Mouse (Mus musculus) ovary, postnatal 10 days (tissue): ENCODE results near the gene Tbc1d8.

ENCODE experiments used
- DNase-seq: peaks from one replicate; pipeline ENCODE4 v3.0.0; 2022; ENCODE audit warnings: low spot score

The Tbc1d8 gene

DNA sequence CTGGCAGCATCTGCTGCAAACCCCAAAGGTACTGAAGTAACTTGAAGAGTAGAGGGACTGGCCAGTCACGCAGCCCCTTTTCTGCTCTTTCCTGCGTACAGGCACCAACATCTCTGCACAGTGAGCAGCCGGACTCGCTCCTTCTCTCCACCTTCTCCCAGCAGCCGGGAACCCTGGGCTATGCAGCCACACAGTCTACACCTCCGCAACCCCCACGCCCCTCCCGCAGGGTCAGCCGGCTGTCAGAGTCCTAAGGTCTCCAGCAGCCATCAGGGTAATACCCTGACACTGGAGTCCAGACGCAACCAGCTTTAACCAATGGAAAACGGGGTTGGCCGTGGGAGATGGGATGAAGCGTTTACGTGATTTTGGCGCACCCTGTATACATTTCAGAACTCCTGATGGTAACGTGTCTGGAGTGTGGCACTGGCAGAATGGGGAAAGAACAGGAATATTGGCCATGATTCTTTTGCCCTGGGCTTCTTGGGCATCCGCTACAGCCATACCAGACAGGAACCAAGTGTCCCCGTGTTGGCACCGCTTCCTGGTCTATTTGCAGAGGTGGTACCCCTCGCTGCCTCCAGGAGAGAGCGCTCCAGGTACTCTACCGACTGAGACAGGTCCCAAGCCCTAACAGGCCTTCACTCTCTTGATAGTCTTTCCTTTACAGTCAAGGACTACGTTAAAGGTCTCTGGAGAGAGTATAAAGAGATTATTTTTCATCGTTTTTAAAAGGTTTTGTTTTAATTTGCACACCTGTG lies 116.6 kb downstream of the Tbc1d8 start:
- DNase-seq = no peak

DNA sequence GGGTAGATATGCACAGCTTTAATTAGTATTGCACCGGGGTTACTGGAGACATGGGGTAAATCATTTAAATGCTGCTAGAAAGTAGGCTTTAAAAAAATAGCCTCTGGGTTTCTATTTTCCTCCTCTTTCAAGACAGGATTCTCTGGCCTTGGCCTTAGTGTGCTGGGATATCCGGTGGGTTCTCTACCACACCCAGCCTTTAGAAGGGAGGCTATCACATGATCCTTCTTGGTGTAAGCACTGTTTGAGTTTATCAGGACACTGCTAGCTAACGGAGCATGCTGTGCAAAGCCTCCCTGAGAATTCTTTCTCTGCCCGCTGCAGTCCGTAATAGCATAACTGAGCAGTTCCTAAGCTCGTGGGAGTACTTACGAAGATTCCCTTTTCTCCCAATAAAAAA lies 129.1 kb downstream of the Tbc1d8 start:
- no peak for DNase-seq

DNA sequence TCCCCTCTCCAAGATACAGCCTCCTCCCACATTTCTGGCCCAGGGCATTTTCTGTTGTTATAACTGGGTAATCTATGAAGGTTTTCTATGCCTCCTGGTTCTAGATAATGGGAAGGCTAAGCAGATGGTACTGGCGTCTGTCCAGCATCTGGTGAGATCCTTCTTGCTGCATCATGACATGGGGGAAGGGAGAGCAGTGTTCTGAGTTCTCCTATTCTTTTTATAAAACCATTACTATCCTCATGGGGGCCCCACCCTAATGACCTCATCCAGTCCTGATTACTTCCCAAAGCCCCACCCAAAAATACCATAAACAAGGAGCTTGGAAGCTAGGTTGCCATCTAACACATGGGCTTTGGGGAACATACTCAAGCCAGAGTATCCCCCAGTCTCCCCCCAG lies 129.6 kb downstream of the Tbc1d8 start:
- no peak for DNase-seq

DNA sequence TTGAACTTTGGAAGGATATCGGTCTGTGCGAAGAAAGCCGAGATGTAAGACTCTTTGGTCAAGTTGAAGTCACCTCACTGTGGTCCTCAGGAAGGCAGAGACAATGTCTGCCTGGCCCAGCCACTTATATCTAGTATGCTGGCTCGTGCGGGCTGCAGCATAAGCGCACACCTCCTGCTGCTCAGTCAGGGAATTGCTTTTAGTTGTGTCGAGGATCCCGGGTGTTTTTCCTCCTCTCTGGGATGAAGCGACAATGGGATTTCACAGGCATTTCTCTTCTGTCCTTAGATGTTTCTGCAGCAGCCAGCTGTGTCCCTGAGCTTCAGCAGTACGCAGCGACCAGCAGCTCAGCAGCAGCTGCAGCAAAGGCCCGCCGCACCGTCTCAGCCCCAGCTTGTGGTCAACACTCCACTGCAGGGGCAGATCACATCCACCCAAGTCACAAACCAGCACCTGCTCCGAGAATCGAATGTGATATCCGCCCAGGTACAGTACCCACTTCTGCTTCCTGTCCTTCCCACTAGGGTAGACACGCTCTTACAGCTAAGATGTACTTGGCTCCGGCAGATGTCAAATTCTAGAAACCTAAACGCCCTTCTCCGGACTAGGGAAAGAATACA lies 133.5 kb downstream of the Tbc1d8 start:
- DNase-seq = no peak

- DNase-seq = no peak
Observed at GRCm38 (mm10) chr1:39343242-39343641, 135.3 kb downstream of the Tbc1d8 start.

GRCm38 (mm10) chr1:39341807-39342206 lies 136.7 kb downstream of the Tbc1d8 start:
- DNase-seq = no peak

DNA sequence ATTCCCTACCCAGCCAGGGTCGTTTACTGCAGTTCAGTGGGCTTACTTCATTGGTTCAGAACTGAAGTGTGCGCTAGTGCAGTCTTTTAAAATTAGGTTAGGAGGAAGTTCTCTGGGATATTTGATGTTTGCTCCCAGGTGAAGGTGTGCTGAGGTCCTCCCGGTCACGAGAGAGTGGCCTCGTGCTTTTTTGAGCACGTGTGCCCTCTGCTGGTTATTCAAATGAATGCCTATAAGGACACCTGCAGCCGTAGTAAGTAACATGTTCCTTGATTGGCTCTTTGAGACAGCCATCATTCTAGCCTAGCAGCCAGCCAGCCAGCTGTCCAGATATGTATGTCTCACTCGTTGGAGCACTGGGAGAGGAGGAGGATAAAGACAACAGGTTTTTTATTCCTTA lies 137.9 kb downstream of the Tbc1d8 start:
- no peak for DNase-seq

DNA sequence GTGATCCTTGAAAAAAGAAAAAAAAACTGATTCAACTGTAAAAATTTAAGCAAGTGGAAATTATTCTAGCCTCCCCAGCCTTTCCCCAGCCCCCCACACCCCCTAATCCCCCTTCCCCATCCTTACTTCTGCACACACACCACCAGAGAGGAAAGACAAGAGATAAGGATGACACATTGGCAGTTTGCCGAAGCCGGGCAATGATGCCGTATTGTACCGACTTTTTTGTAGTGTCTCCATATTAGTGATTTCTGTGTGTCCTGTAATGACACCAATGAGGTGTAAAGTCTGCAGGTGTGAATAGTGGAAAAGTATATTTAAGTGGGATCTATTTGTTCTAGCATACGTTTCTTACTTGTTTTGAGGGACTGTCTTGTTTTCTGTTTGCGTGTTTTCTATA lies 138.4 kb downstream of the Tbc1d8 start:
- DNase-seq = no peak

DNA sequence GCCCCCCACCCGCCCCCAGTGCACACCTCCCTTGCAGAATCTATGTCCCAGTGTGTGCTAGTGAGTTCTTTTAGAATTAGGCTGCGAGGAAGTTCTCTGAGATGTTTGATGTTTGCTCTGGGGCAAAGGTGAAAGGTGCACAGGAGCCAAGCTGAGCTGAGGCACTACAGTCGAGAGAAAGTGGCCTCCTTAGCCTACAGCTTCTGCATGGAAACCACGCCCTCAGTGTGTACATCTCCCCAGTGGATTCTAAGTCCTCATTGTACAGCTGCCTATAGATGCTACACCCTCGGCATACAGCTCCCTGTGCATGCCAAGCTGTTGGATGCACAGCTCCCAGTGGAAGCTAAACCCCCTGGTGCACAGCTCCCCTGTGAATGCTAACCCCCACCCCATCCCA lies 139.1 kb downstream of the Tbc1d8 start:
- DNase-seq = no peak

DNA sequence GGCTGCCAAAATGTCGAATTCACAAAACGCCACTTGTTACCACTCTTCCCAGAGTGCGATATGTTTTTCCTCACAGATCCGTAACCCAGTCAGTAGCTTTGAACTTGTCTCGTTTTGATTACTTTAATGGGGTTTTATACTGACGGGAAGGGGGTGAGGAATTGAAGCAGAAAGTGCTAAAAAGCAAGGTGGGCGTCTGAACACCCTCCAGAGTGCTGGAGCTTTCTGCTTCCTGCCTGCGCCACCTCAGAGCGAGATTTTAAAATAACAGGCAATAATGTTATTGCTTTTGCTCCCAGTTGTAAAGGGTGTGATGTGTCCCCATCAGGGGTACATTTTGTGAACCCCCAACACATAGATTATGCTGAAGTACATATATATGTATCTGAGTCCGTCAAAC lies 139.7 kb downstream of the Tbc1d8 start:
- no peak for DNase-seq

- DNase-seq = no peak
Observed at GRCm38 (mm10) chr1:39336788-39337187, 141.8 kb downstream of the Tbc1d8 start.

- no peak for DNase-seq
Observed at GRCm38 (mm10) chr1:39335561-39336196, 142.9 kb downstream of the Tbc1d8 start.

DNA sequence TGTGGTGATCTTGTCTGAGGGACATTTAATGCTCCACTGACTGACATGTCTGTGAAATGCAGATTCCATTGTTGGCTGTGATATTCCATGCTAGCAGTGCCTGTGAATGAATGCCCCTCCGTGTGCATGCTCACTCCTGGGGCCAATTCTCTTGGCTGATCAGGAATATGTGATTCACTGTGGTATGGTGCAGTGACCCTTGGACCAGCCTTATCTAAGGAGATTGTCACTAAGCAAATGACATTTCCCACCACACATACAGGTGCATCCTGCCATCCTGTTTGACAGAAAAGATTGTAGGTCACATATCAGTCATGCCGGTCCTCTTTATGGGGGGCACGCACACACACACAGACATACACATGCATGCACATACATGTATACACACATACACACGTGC lies 146.1 kb downstream of the Tbc1d8 start:
- no peak for DNase-seq

DNA sequence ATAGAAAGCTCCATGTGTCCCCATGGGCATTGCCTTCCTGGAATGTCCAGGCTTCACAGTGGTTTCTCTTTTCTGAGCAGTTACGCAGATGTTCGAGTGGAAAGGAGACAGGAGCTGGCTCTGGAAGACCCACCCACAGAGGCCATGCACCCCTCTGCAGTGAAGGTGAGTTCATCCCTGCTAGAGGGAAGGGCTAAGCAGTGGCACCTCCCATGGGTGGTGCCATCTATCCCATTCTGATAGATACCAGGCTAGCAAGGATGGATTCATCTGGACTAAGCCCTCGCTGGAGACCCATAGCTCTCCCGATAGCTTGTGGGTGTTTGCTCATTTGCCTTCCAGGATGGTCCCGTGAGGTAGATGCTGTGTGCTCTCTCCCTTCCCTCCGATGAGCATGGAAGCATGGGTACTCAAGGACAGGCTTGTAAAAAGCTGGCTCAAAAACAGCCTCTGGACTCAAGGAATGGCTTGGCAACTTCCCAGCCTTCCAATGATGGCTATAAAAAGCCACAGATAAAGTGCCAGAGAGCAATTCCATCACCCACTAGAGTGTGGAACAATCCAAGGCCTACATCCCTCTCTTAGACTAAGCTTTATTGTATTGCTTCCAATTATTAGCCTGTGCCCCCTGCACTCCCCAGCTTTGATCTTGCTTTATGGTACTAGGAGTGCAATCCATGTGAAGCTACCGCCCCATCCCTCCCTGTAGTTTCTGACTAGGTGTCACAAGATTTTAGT lies 147.5 kb downstream of the Tbc1d8 start:
- no peak for DNase-seq

- no peak for DNase-seq
Observed at GRCm38 (mm10) chr1:39327546-39327945, 151.0 kb downstream of the Tbc1d8 start.

DNA sequence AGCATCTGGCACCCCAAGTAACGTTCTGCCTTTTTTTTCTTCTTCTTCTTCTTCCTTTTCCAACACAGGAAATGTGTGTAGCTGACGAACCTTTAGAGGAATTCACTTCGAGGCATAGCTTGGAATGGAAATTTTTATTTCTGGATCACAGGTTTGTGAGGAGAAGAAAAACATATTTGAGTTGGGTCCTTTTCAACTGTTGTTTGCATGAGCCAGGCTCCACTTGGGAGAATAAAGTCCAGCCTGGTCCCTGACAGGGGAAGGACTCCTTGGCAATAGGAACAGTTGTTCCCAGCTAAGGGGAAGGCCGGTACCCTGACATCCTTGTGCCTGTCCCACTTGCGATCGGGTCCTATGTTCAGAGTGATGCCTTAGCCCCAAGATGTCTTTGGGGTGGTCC lies 153.3 kb downstream of the Tbc1d8 start:
- DNase-seq = no peak

- DNase-seq = no peak
Observed at GRCm38 (mm10) chr1:39321954-39322353, 156.6 kb downstream of the Tbc1d8 start.
